Mouse (Mus musculus) stomach, embryonic 15.5 days (tissue): ENCODE results near the gene Surf6. TPM values are rescaled to one million over a fixed set of nuclear protein-coding genes. Genes with fewer than 3 reads are reported as not detected.

ENCODE experiments used
- ATAC-seq: fragments of 200-750 bp; cut with Nextera tagmentation; 2 replicates; pipeline ENCODE4 v1.8.0; 2017; ENCODE audit warnings: low read depth, moderate number of reproducible peaks, moderate TSS enrichment; ENCODE audit not compliant: insufficient read depth, low FRiP score
- H3K27ac ChIP-seq: fragments of 300-500 bp; sonication (generic); 2 replicates; pipeline ENCODE4 v1.5.1; 2015; ENCODE audit warnings: mild to moderate bottlenecking, inconsistent platforms
- H3K27me3 ChIP-seq: fragments of 300-500 bp; sonication (generic); replicated peaks from 2 replicates; pipeline ENCODE4 v1.6.1; 2015; ENCODE audit warnings: inconsistent platforms
- H3K36me3 ChIP-seq: fragments of 300-500 bp; sonication (generic); 2 replicates; pipeline ENCODE4 v1.6.1; 2015; ENCODE audit warnings: inconsistent platforms
- H3K4me1 ChIP-seq: fragments of 300-500 bp; sonication (generic); 2 replicates; pipeline ENCODE4 v1.6.1; 2015; ENCODE audit warnings: inconsistent platforms
- H3K4me2 ChIP-seq: fragments of 300-500 bp; sonication (generic); 2 replicates; pipeline ENCODE4 v1.6.1; 2015; ENCODE audit warnings: mild to moderate bottlenecking, inconsistent platforms
- H3K4me3 ChIP-seq: fragments of 300-500 bp; sonication (generic); replicated peaks from 2 replicates; pipeline ENCODE4 v1.5.1; 2015; ENCODE audit warnings: inconsistent platforms
- H3K9ac ChIP-seq: fragments of 300-500 bp; sonication (generic); 2 replicates; pipeline ENCODE4 v1.6.1; 2015; ENCODE audit warnings: inconsistent platforms
- H3K9me3 ChIP-seq: fragments of 300-500 bp; sonication (generic); 2 replicates; pipeline ENCODE4 v1.6.1; 2016; ENCODE audit warnings: inconsistent platforms
- WGBS: fragments of 180-500 bp; shearing (Covaris S2); methylation state at CpG from one replicate; pipeline ENCODE4 v1.1.7; 2015; 5-methylcytosine and 5-hydroxymethylcytosine counted together
- polyA plus RNA-seq: library from polyadenylated mRNA; unstranded; fragments of >200 nt; fragmentation: Nextera tagmentation; extraction: Ambion mirVana; gene quantifications from 2 replicates; pipeline ENCODE4 v1.2.1, GENCODE M21; 2015

Surf6 gene
- polyA plus RNA-seq: 24.9 and 25.2 TPM in 2 replicates

DNA sequence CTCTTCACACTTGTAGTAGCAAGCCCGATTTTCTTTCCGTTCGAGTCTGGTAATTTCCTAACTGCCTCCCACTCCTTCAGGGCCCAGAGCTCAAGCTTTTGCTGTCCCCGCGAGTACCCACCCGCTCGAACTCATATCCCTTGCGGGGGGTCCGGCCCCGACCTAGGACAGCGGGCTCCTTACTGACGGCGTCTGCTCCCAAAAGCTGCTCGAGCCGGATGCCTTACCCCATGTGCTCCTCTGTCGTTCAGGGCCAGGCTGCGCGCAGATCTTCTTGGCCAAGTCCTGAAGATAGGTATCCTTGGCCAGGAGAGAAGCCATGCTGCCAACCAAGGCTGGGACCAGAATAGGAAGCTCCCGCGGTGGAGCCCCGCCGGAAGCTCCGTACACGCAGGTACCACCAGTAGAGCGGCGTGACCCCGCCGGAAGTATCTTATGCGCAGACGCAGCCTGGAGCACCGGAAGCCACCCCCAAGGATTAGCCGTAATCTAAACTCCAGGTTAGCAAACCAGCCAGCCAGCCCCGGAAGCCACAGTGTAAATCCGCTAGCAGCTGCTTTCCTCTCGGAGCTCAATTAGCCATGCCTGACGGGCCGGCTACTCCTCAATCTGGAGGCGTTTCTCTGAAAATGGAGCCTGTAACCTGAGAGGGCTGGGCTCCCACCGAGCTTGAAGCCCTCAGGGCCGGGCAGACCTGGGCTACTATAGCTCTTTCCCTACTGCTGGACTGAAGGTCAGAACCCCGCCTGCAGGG is at the start of gene Surf6:
Gene Surf6, minus strand, starts transcription at position 413 of the 754 bp plus-strand sequence.
- peak within 1 kb of the TSS; percentile 84 for H3K27ac ChIP-seq
- peaks cover 15% of the 10 kb centered on the region for H3K4me1 ChIP-seq
- under 1% methylated on average over 41 of the region's 41 CpGs for WGBS
- H3K9ac ChIP-seq: peak within 1 kb of the TSS; percentile 75
- peak within 1 kb of the TSS; percentile 67 for H3K4me2 ChIP-seq
- no peaks in the 10 kb centered on the region for H3K27me3 ChIP-seq
- no peaks in the 10 kb centered on the region for H3K9me3 ChIP-seq
- ATAC-seq: peak; percentile 96
- H3K4me3 ChIP-seq: peak within 1 kb of the TSS; percentile 86
- peaks cover 36% of the 10 kb centered on the region for H3K36me3 ChIP-seq

DNA sequence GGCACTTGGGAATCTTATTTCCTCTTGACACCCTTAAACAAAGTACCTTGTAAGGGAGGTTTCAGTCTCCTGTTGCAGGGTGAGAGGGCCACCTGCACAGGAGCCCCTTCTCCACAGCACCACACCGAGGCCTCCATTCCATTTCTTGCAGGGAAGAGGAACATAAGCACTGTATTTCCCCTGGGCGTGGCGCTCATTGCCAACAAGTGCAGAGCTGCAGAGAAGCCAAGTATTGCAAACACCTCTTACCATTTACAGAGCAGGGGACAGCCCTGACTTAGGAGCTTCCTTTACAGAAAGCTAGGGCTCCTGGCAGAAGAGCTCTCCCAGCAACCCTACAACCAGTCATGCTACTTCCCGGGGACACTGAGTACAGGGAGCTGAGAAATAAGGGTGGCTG is 49.5 kb upstream of the Surf6 start:
- Histone ChIP-seq H3K4me2 (no peak overlapping the region), H3K4me3 (no peak overlapping the region), H3K27ac (no peak overlapping the region), H3K27me3 (no peaks in the 10 kb centered on the region), H3K9me3 (no peaks in the 10 kb centered on the region), H3K36me3 (peaks cover 43% of the 10 kb centered on the region), H3K4me1 (no peaks in the 10 kb centered on the region), H3K9ac (no peak overlapping the region)
- WGBS: 87% methylated on average over 4 of the region's 4 CpGs
- no peak for ATAC-seq

DNA sequence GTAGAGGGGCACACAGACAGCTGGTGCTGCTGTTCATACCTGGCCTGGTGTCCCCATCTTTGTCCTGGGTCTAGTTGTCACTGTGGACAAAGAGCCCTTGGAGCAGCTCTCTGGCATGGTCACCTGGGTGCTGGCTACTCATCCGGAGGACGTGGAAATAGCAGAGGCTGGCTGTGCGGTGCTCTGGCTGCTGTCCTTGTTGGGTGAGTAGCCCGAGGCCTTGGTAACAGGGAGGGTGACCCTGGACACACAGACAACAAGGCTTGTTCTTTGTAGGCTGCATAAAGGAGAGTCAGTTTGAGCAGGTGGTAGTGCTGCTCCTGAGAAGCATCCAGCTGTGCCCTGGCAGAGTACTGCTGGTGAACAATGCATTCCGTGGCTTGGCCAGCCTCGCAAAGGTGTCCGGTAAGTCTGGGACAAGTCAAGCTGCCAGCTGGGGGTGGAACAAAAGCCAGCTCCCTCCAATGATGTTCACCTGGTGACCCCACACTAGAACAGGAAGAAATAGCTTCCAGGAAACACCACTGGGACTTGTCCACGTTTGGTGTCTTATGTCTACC is 48.7 kb upstream of the Surf6 start:
- no peaks in the 10 kb centered on the region for H3K27me3 ChIP-seq
- no peak overlapping the region for H3K9ac ChIP-seq
- H3K4me3 ChIP-seq: no peak overlapping the region
- no peak overlapping the region for H3K27ac ChIP-seq
- no peaks in the 10 kb centered on the region for H3K4me1 ChIP-seq
- no peaks in the 10 kb centered on the region for H3K9me3 ChIP-seq
- H3K36me3 ChIP-seq: peaks cover 38% of the 10 kb centered on the region
- no peak for ATAC-seq
- no peak overlapping the region for H3K4me2 ChIP-seq
- 89% methylated on average over 8 of the region's 8 CpGs for WGBS

DNA sequence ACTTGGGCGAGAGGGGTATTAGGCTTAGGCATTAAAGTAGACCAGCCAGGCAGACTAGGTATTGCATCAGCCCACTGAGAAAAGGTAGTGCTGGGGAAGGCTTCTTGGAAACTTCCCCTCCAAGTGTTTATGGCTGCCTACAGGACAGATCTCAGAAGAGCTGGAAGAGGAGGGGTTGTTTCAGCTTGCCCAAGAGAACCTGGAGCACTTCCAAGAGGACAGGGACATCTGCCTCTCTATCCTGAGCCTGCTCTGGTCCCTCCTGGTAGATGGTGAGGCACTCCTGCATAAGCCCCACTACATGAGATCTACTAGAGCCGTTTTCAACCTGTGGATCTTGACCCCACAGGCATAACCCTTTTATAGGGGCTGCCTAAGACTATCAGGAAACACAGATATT is 47.7 kb upstream of the Surf6 start:
- Histone ChIP-seq H3K36me3 (peaks cover 33% of the 10 kb centered on the region), H3K4me1 (no peaks in the 10 kb centered on the region), H3K4me3 (no peak overlapping the region), H3K4me2 (no peak overlapping the region), H3K27me3 (no peaks in the 10 kb centered on the region), H3K27ac (no peak overlapping the region), H3K9ac (no peak overlapping the region), H3K9me3 (no peaks in the 10 kb centered on the region)
- ATAC-seq: no peak
- 81% methylated on average over 2 of the region's 2 CpGs for WGBS

DNA sequence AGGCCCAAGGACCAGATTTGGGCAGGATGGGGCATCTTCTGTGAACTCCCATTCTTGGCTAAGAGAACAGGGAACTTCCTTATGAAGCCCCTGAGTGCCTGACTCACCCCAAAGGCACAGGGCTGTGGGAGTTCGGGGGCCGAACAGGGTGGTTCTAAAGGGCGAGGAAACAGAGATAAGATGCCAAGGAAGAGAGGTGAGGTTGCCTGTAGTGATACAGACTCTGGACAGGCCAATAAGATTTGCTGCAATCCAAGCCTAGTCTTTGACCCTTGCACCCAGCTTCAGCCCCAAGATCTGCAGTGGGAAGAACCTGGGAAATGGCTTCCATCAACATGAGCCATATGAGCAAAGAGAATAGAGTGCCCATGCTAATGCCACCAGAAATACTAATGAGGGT is 40.6 kb upstream of the Surf6 start:
- Histone ChIP-seq H3K4me2 (no peak overlapping the region), H3K9me3 (no peaks in the 10 kb centered on the region), H3K27me3 (no peaks in the 10 kb centered on the region), H3K27ac (no peak overlapping the region), H3K36me3 (no peaks in the 10 kb centered on the region), H3K9ac (no peak overlapping the region), H3K4me1 (no peaks in the 10 kb centered on the region), H3K4me3 (no peak overlapping the region)
- WGBS: 84% methylated on average over 3 of the region's 3 CpGs
- ATAC-seq: no peak

DNA sequence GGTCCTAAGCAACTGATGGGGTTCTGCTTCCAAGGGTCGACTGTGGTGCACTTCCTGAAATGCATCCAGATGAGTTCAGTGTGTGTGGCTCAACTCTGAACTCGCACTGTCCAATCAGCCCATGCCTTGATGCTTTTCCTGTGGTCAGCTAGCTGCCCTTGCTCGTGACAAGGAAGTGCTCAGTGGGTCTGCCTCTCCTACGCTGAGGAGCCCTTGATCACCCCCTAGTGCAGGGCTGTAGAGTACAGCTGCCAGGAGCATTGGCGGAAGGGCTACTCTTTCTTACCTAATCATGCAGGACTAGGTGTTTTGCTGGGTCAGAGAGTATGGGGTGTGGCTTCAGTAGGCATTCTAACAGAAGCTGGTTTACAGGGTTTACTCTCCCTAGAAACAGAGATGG is 38.9 kb upstream of the Surf6 start:
- Histone ChIP-seq H3K27ac (no peak overlapping the region), H3K4me1 (no peaks in the 10 kb centered on the region), H3K36me3 (no peaks in the 10 kb centered on the region), H3K9me3 (no peaks in the 10 kb centered on the region), H3K27me3 (no peaks in the 10 kb centered on the region), H3K4me3 (no peak overlapping the region), H3K9ac (no peak overlapping the region), H3K4me2 (no peak overlapping the region)
- WGBS: 40% methylated on average over 5 of the region's 5 CpGs
- ATAC-seq: no peak

DNA sequence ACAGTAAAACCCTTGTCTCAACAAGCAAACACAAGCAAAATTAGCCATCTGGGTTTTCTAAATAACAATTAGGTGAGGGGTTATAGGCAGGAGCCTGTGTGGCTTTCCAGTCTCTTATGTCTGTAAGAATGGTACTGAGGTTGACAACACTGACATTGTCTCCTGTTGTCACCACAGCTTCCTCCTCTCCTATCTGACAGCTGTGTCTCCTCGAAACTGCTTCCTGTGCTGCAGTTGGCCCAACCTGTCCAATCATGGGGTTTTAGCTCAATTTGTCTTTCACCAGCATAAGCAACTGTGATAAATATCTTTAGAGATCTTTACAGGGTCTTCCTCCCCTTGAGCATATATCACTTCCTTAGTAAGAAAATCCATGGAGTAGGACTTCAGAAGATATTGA is 33.7 kb upstream of the Surf6 start:
- Histone ChIP-seq H3K9me3 (no peaks in the 10 kb centered on the region), H3K27ac (no peak overlapping the region), H3K36me3 (no peaks in the 10 kb centered on the region), H3K27me3 (no peaks in the 10 kb centered on the region), H3K9ac (no peak overlapping the region), H3K4me2 (no peak overlapping the region), H3K4me1 (peaks cover 12% of the 10 kb centered on the region; the same call in 1 of the 2 replicates), H3K4me3 (no peak overlapping the region)
- ATAC-seq: no peak
- WGBS: 64% methylated on average over 1 of the region's 1 CpGs

DNA sequence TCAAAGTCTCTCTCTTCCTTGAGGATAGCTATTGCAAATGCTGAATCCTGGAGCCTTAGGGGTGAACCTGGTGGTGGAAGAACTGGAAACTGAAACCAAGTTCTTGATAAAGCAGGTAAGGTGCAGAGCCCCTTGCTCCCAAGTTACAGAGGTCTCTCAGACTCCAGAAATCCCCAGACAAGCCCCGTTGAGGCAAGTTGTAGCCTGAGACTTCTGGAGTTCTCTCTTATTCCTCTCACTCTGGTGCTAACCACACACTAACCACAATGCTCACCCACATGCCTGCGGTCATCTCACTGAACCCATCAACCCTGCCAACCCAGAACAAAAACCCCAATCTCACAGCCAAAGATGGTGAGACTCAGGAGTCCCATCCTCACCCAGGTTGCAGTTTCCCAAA is 32.6 kb upstream of the Surf6 start:
- 75% methylated on average over 2 of the region's 2 CpGs for WGBS
- no peak overlapping the region for H3K27ac ChIP-seq
- H3K27me3 ChIP-seq: no peaks in the 10 kb centered on the region
- H3K9me3 ChIP-seq: no peaks in the 10 kb centered on the region
- no peak overlapping the region for H3K9ac ChIP-seq
- H3K4me2 ChIP-seq: no peak overlapping the region
- no peak for ATAC-seq
- H3K36me3 ChIP-seq: 0 out of 2 replicates have a peak, but pooled peaks cover 1% of the 10 kb centered on the region
- no peak overlapping the region for H3K4me3 ChIP-seq
- H3K4me1 ChIP-seq: peaks cover 23% of the 10 kb centered on the region

DNA sequence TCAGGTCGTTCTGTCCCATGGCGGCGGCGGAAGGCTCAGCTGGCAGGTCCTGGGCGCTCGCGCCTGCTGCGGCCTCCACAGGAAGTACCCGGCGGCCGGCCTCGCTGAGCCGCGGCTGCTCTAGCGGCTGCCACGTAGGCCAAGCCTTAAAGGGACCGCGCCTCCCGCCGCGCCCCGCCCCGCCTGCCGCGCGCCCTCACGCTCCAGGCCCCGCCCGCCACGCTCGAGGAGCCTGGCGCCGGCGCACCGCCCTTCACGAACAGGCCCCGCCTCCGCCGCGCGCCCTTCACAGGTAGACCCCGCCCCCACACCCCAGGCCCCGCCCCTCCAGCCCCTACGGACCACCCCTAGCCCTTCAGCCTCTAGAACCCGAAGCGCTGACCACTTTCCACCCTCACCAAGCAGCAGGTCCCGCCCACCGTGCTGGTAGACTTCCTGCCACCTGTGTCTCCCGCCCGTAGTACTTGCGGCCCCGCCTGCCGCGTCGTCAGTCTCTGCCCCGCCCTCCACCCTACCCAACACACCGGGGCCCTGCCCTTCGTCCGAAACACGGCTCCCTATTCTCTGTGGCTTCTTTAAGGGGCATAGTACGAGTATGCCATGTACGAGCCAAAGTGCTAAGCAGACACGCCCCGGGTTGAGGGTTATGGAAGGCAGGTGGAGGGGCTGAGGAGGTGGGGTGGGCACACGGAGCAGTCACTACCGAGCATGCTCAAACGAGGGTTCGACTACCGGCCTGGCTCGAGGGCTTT is 30.8 kb upstream of the Surf6 start, which contains the start of the genes Surf4 and Stkld1:
Gene Surf4, minus strand, starts transcription at position 625 of the 752 bp plus-strand sequence.
Gene Stkld1, plus strand, starts transcription at position 744 of the 752 bp plus-strand sequence.
- H3K27me3 ChIP-seq: no peaks in the 10 kb centered on the region
- H3K9ac ChIP-seq: peak within 1 kb of the TSS; percentile 99
- H3K36me3 ChIP-seq: 0 out of 2 replicates have a peak, but pooled peaks cover 12% of the 10 kb centered on the region
- H3K27ac ChIP-seq: peak within 1 kb of the TSS; percentile 89
- H3K4me2 ChIP-seq: peak within 1 kb of the TSS; percentile 72
- ATAC-seq: peak; percentile 94
- under 1% methylated on average over 66 of the region's 70 CpGs for WGBS
- peak within 1 kb of the TSS; percentile 82 for H3K4me3 ChIP-seq
- H3K4me1 ChIP-seq: peaks cover 23% of the 10 kb centered on the region
- no peaks in the 10 kb centered on the region for H3K9me3 ChIP-seq

DNA sequence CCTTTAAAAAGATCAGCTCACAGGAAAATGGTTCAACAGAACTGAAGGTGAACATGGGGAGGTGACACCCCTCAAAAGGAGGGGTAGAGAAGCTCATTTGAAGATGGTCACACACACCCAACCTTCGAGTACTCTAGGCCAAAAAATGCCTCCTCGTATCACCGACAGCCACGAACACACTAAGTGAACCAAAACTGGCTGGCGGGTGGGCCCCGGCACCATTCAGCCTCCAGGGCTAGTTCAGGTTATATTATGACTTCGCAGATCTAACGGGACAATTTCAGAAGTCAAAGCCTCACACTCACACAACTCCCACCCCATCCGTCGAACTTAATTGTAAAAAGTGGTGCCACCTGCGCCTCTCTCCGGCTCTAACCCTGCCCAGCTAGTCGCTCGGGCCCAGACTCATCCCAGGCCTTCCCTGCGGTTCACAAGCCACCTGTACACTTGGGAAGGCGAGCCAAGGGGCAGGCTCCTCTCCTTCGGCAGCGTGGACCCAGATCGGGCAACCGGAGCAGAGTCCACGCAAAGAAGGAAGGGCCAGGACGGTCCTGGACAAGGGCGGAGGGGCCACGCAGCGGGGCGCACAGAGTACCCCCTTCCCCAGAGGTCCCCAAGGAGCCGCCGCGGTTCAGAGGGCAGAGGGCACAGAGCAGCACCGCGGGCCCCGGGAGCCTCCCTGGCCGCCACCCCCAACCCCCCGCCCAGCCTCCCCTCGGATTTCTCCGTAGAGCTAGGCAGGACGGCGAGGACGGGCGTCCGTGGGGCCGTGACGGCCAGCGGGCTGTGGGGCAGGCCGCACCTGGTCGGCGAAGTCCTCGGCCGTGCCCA is 30.0 kb upstream of the Surf6 start:
- Histone ChIP-seq H3K9me3 (no peaks in the 10 kb centered on the region), H3K4me2 (peak overlapping the region; percentile 64), H3K9ac (peak overlapping the region; percentile 99), H3K27ac (peak overlapping the region; percentile 89), H3K4me1 (peaks cover 23% of the 10 kb centered on the region), H3K36me3 (0 out of 2 replicates have a peak, but pooled peaks cover 15% of the 10 kb centered on the region), H3K27me3 (no peaks in the 10 kb centered on the region), H3K4me3 (peak overlapping the region; percentile 82)
- peak; percentile 40; the same call in 1 of the 2 replicates for ATAC-seq
- WGBS: under 1% methylated on average over 42 of the region's 49 CpGs

DNA sequence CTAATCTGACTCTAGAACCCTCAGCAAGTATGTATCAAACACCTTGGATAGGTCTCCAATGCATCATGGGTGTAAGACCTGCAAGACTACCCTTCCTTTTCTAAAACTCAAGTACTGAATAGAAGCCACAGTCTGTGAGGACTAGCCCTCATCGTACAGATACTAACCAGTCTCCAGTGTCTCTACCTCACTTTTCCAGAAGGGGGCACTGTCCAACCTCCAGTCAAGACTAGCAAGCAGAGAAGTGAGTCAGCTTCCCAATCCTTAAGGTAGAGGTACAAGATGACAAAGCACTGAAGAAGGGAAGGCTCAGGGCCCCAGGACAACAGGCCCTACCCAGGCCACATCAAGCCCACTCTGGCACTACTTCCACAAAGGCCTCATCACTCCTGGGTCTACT is 27.7 kb upstream of the Surf6 start:
- ATAC-seq: no peak
- H3K4me2 ChIP-seq: no peak overlapping the region
- no peak overlapping the region for H3K9ac ChIP-seq
- peaks cover 23% of the 10 kb centered on the region for H3K4me1 ChIP-seq
- H3K4me3 ChIP-seq: no peak overlapping the region
- 50% methylated on average over 1 of the region's 1 CpGs for WGBS
- no peaks in the 10 kb centered on the region for H3K9me3 ChIP-seq
- no peak overlapping the region for H3K27ac ChIP-seq
- no peaks in the 10 kb centered on the region for H3K27me3 ChIP-seq
- H3K36me3 ChIP-seq: peaks cover 30% of the 10 kb centered on the region; the same call in 1 of the 2 replicates
